Mouse (Mus musculus) urinary bladder, postnatal 10 days (tissue): ENCODE results near the gene Ddx21.

Source experiments
- DNase-seq: peaks from one replicate; pipeline ENCODE4 v3.0.0; 2022; ENCODE audit warnings: low spot score

The Ddx21 gene

GRCm38 (mm10) chr10:62570126-62570871, 31.8 kb downstream of the Ddx21 start:
- no peak for DNase-seq

DNA sequence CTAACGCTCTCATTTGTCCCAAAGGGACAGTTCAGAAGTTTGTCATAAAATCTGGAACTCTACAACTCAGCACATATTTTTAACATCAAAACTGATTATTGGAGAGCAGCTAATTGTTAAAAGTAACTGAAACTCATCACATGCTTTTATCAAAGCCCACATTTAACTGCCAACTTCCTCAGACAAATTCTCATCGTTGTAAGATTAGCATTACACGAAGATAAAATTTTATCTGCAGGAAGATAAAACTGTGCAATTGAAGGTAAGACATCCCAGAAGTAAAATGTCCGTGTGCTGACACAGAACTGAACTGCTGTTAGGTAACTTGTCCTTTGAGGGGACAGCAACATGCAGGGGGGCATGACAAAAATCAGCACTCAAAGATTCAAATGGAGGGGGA, 33.2 kb downstream of the Ddx21 start:
- DNase-seq, result no peak

DNA sequence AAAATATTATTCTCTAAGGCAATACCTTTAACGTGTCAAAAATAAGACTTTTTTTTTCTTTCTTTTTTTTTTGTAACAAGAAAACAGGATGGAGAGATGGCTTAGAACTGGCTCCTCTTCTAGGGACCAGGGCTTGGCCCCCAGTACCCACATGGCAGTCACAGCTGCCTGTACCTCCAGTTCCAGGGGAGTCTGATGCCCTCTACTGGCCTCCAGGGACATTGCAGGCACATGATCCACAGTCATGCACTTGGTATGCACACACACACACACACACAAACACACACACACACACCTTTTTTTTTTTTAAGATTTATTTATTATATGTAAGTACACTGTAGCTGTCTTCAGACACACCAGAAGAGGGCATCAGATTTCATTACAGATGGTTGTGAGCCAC, 44.3 kb downstream of the Ddx21 start:
- DNase-seq, result no peak

- no peak for DNase-seq
These were observed 45.6 kb downstream of the Ddx21 start for GRCm38 (mm10) chr10:62556558-62556901.

- DNase-seq, result no peak
These were observed 46.1 kb downstream of the Ddx21 start for GRCm38 (mm10) chr10:62555705-62556557.

GRCm38 (mm10) chr10:62553611-62554091, 48.4 kb downstream of the Ddx21 start:
- DNase-seq, result no peak

DNA sequence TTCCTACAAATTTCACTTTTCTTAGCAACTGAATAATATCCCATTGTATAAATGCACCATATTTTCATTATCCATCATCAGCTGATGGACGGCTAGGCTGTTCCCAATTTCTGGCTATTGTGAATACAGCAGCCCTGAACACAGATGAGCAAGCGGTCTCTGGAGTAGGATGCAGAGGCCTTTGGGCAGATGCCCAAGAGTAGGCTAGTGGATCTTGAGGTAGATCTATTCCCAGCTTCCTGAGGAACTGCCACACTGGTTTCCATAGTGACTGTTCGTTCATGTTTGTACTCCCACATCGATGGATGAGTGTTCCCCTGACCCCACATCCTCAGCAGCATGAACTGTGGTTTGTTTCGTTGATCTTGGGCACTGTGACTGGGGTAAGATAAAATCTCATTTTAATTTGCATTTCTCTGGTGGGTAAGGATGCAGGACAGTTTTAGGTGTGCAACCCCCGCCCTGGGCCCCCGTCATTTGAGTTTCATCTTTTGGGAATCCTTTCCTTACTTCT, 51.2 kb downstream of the Ddx21 start:
- no peak for DNase-seq

GRCm38 (mm10) chr10:62549523-62550166, 52.4 kb downstream of the Ddx21 start:
- no peak for DNase-seq

- no peak for DNase-seq
These were observed 55.6 kb downstream of the Ddx21 start for GRCm38 (mm10) chr10:62546441-62546840.

DNA sequence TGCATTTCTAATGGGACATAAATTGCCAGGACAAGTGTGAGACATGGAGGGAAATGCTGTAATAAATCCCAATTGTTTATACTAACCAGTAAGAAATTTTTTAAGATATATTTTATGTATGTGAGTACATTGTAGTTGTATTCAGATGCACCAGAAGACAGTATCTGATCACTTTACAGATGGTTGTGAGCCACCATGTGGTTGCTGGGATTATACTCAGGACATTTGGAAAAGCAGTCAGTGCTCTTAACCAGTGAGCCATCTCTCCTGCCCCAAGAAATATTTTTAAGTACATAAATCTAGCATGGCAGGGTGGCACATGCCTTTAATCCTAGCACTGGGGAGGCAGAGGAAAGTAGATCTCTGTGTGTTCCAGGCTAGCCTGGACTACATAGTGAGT, 56.3 kb downstream of the Ddx21 start:
- DNase-seq, result no peak

- DNase-seq, result no peak
These were observed 57.8 kb downstream of the Ddx21 start for GRCm38 (mm10) chr10:62544316-62544715.

GRCm38 (mm10) chr10:62543399-62543808, 58.7 kb downstream of the Ddx21 start:
- DNase-seq, result no peak

- no peak for DNase-seq
These were observed 59.2 kb downstream of the Ddx21 start for GRCm38 (mm10) chr10:62542928-62543327.

DNA sequence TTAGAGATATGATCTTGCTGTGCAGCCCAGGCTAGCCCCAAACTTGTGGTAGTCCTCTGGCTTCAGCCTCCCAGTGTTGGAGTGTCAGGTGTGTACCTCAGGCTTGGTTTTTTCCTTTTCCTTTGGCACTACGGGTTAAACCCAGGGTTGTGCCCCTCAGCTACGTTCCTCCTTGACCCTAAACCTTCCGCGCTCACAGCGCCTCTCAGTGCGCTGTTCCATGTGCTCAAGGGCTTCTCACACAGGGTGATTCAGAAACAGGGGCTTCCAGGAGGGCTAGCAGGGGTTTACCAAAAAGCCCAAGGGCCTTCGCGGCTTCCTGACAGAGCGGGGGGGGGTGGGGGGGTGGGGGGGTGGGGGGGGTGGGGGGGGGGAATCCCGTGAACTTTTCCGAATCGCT, 59.6 kb downstream of the Ddx21 start:
- no peak for DNase-seq

DNA sequence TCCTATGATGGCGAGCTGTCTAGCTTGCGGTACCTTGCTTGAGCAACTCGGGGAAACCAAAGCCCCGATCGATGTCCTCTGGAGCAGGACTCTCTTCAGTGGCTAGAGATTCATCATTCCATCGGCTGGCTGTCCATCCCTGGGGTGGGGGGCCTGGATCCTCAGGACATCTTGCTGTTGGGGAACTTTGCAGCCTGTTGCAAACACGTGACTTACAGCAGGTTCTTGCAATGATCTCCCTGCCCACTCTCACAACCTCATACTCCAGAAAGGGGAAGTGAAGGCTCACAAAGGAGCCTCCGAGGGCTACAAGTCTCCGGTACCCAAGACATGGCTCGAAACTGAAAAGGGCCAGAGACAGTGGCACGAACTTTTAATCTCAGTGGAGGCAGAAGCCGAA, 60.6 kb downstream of the Ddx21 start:
- no peak for DNase-seq

DNA sequence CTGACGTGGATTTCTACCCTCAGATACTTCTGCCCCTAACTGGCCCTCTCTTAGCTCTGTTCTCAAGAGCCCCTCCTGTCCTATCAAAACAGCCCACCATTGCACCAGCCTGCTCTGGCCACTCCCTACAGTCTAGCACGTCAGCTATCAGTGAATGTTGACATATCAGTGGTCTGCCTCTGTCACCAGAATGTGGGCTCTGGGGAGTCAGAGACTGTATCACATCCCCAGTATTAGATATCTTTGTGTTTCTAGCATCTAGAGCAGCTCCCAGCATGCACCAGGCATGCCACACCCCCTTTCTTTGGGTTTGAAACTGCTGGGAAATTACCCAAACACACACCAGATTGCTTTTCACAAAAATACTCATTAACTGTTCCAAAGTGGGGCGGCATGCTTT, 61.3 kb downstream of the Ddx21 start:
- DNase-seq, result no peak

GRCm38 (mm10) chr10:62534509-62534908, 67.6 kb downstream of the Ddx21 start:
- DNase-seq, result no peak

DNA sequence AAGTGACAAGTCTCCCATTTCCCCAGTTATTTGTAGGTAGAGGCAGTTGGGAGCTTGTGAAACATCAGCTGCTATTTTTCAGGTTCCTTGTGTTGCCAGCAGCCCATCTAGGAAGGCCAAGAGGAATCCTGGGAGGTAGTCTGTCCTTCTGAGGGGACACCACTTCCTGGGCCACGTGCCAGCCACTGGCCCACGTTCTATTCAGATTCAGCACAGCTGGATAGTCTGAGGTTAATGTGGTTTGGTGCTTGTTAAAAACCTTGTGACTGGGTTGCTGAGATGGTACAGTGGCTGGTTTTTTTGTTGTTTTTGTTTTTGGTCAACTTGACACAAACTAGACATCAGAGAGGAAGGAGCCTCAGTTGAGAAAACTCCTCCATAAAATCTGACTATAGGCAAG, 69.2 kb downstream of the Ddx21 start:
- no peak for DNase-seq
